Mouse (Mus musculus) cortical plate, adult 2 months (tissue): ENCODE measurements at regions not wholly inside any gene's neighbourhood (a gene's known extent, or its start where the extent isn't known, plus 50 kb on each side); places are given as distances from the start of the nearest gene placed in this dataset.

Source experiments
- CTCF ChIP-seq: fragments of 200-500 bp; IDR thresholded peaks from 2 replicates; pipeline ENCODE4 v1.5.1; 2011; ENCODE audit warnings: mild to moderate bottlenecking, control low read depth, low read length; ENCODE audit not compliant: insufficient read depth; ENCODE audit errors: extremely low read depth
- POLR2A ChIP-seq: fragments of 200-500 bp; IDR thresholded peaks from 2 replicates; pipeline ENCODE4 v1.6.1; 2011; ENCODE audit warnings: mild to moderate bottlenecking, low read length, control low read depth; ENCODE audit not compliant: insufficient read depth; ENCODE audit errors: extremely low read depth

DNA sequence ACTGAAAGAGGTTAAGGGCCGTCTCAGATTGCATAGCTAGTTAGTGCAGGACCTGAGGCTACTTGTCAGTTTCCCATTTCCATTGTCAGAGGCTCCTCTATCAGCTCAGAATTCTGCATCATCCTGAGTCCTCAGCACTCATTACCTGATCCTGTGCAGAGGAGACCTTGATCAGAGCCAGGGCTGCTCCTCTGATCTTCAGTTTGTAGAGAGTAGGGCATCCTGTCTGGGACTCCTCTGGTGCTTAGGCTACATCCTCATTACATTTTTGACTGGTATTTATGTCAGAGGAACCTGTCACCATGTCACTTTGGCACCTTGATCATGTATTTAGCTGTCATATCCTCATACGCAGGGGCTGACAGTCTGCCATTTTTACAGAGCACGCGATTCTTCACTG, 658.0 kb upstream of the Fam160b2 start:
- TF ChIP-seq CTCF (no peak), POLR2A (no peak)
